Mouse (Mus musculus): ENCODE data around the gene 1700034J05Rik. TPM values are rescaled to one million over a fixed set of nuclear protein-coding genes. Genes with fewer than 3 reads are reported as not detected.

1700034J05Rik gene
- not detected in 2 replicates for polyA plus RNA-seq (2021; fragmentation: Nextera tagmentation)
- long read RNA-seq, experiment 1, result 0 reads
- long read RNA-seq, experiment 2, result 0 reads

GRCm38 (mm10) chr6:146954258-146954657 lies at the start of gene 1700034J05Rik:
1700034J05Rik (minus strand) TSS chr6:146954422.

Other genes with a start within 250 kb of the 1700034J05Rik start
- gene Stk38l, start 229.4 kb downstream of the 1700034J05Rik start, polyA plus RNA-seq (2021; fragmentation: Nextera tagmentation), result 7.8 and 9.9 TPM in 2 replicates
- gene Arntl2, start 158.4 kb downstream of the 1700034J05Rik start, polyA plus RNA-seq (2021; fragmentation: Nextera tagmentation), result 0.87 and 1.9 TPM in 2 replicates
- not detected in 2 replicates for gene Smco2, start 104.3 kb downstream of the 1700034J05Rik start, polyA plus RNA-seq (2021; fragmentation: Nextera tagmentation)
- 11.0 and 14.7 TPM in 2 replicates for gene Ppfibp1, start 65.9 kb downstream of the 1700034J05Rik start, polyA plus RNA-seq (2021; fragmentation: Nextera tagmentation)
- 0.98 and 1.2 TPM in 2 replicates for gene Rep15, start 78.2 kb upstream of the 1700034J05Rik start, polyA plus RNA-seq (2021; fragmentation: Nextera tagmentation)
- gene Mrps35, start 88.3 kb upstream of the 1700034J05Rik start, polyA plus RNA-seq (2021; fragmentation: Nextera tagmentation), result 116 and 123 TPM in 2 replicates
- gene Mansc4, start 132.6 kb upstream of the 1700034J05Rik start, polyA plus RNA-seq (2021; fragmentation: Nextera tagmentation), result 0.54 and 2.7 TPM in 2 replicates
- 6.7 and 7.4 TPM in 2 replicates for gene Klhl42, start 137.0 kb upstream of the 1700034J05Rik start, polyA plus RNA-seq (2021; fragmentation: Nextera tagmentation)

Data from layer of hippocampus, adult 6 months (tissue).